Mouse (Mus musculus): Measurements from ENCODE around the gene Nipbl.

- TF ChIP-seq CTCF (conservative IDR thresholded peaks at IDR 0.05; ENCODE audit: low read length) (no peak), POU5F1 (IDR thresholded peaks at IDR 0.05; ENCODE audit: borderline replicate concordance, low read length) (no peak)
Measured at GRCm38 (mm10) chr15:8411168-8411837, 33.0 kb downstream of the Nipbl start.
